Mouse (Mus musculus) kidney, embryonic 14.5 days (tissue): ENCODE data around the gene Klhl26. TPM values are rescaled to one million over a fixed set of nuclear protein-coding genes. Genes with fewer than 3 reads are reported as not detected.
A peak's percentile ranks its signal among the peaks of the same experiment; 100 is the strongest.

Experiments
- ATAC-seq: fragments of 200-750 bp; cut with Nextera tagmentation; 2 replicates; pipeline ENCODE4 v1.8.0; 2017; ENCODE audit warnings: moderate number of reproducible peaks, mild to moderate bottlenecking, moderate TSS enrichment, moderate library complexity; ENCODE audit not compliant: low FRiP score, low TSS enrichment
- H3K27ac ChIP-seq: fragments of 300-500 bp; sonication (generic); 2 replicates; pipeline ENCODE4 v1.5.1; 2014; ENCODE audit warnings: low read depth, mild to moderate bottlenecking, low read length, moderate library complexity, mixed read lengths
- H3K27me3 ChIP-seq: fragments of 300-500 bp; sonication (generic); 2 replicates; pipeline ENCODE4 v1.6.1; 2014; ENCODE audit warnings: mild to moderate bottlenecking, low read length; ENCODE audit not compliant: control insufficient read depth, insufficient read depth
- H3K36me3 ChIP-seq: fragments of 300-500 bp; sonication (generic); 2 replicates; pipeline ENCODE4 v1.6.1; 2014; ENCODE audit warnings: low read length, mixed read lengths; ENCODE audit not compliant: control insufficient read depth, insufficient read depth
- H3K4me1 ChIP-seq: fragments of 300-500 bp; sonication (generic); 2 replicates; pipeline ENCODE4 v1.6.1; 2014; ENCODE audit warnings: low read length, mixed read lengths; ENCODE audit not compliant: control insufficient read depth, insufficient read depth
- H3K4me2 ChIP-seq: fragments of 300-500 bp; sonication (generic); replicated peaks from 2 replicates; pipeline ENCODE4 v1.6.1; 2014; ENCODE audit warnings: low read depth, mild to moderate bottlenecking, low read length
- H3K4me3 ChIP-seq: fragments of 300-500 bp; sonication (generic); 2 replicates; pipeline ENCODE4 v1.5.1; 2014; ENCODE audit warnings: mild to moderate bottlenecking, low read length
- H3K9ac ChIP-seq: fragments of 300-500 bp; sonication (generic); 2 replicates; pipeline ENCODE4 v1.6.1; 2014; ENCODE audit warnings: low read depth, mild to moderate bottlenecking, low read length, moderate library complexity
- H3K9me3 ChIP-seq: fragments of 300-500 bp; sonication (generic); 2 replicates; pipeline ENCODE4 v1.6.1; 2016; ENCODE audit warnings: low read length; ENCODE audit not compliant: control insufficient read depth
- WGBS: fragments of 180-500 bp; shearing (Covaris S2); extraction: QIAGEN DNeasy Blood & Tissue Kit; methylation state at CpG from one replicate; pipeline ENCODE4 v1.1.7; 2014; 5-methylcytosine and 5-hydroxymethylcytosine counted together
- polyA plus RNA-seq: library from polyadenylated mRNA; unstranded; fragments of >200 nt; fragmentation: Nextera tagmentation; extraction: Ambion mirVana; gene quantifications from 2 replicates; pipeline ENCODE4 v1.2.1, GENCODE M21; 2014

The Klhl26 gene
- polyA plus RNA-seq, 1 experiment from 2014 or later = 19.2 TPM

GRCm38 (mm10) chr8:70503062-70503750, 26.4 kb upstream of the Klhl26 start:
- Histone ChIP-seq H3K9me3 (no peaks in the 10 kb centered on the region), H3K9ac (no peak overlapping the region), H3K4me2 (0 out of 2 replicates have a peak overlapping the region, but pooled peaks have one; percentile 1), H3K27me3 (peaks cover 57% of the 10 kb centered on the region), H3K36me3 (peaks cover 16% of the 10 kb centered on the region), H3K27ac (no peak overlapping the region), H3K4me1 (peaks cover 29% of the 10 kb centered on the region), H3K4me3 (no peak overlapping the region)
- ATAC-seq = 0 out of 2 replicates have a peak, but pooled peaks have one; percentile 7
- 13% methylated on average over 46 of the region's 46 CpGs for WGBS

GRCm38 (mm10) chr8:70502540-70502939, 25.8 kb upstream of the Klhl26 start:
- Histone ChIP-seq H3K36me3 (peaks cover 9% of the 10 kb centered on the region), H3K9ac (no peak overlapping the region), H3K27ac (no peak overlapping the region), H3K4me2 (no peak overlapping the region; the same call in 1 of the 2 replicates), H3K4me3 (no peak overlapping the region), H3K9me3 (no peaks in the 10 kb centered on the region), H3K27me3 (peaks cover 63% of the 10 kb centered on the region), H3K4me1 (peaks cover 29% of the 10 kb centered on the region)
- ATAC-seq = no peak
- whole genome bisulfite sequencing = 36% methylated on average over 12 of the region's 12 CpGs

- Histone ChIP-seq H3K36me3 (peaks cover 3% of the 10 kb centered on the region; the same call in 1 of the 2 replicates), H3K27me3 (peaks cover 69% of the 10 kb centered on the region), H3K9me3 (no peaks in the 10 kb centered on the region), H3K27ac (no peak overlapping the region), H3K4me2 (no peak overlapping the region; the same call in 1 of the 2 replicates), H3K4me1 (peaks cover 29% of the 10 kb centered on the region), H3K9ac (no peak overlapping the region), H3K4me3 (no peak overlapping the region)
- ATAC-seq = no peak
- WGBS = 14% methylated on average over 23 of the region's 23 CpGs
Measured at GRCm38 (mm10) chr8:70501820-70502529, 25.2 kb upstream of the Klhl26 start.

- H3K9ac ChIP-seq = no peak overlapping the region
Measured at GRCm38 (mm10) chr8:70500386-70501301, 23.9 kb upstream of the Klhl26 start.

GRCm38 (mm10) chr8:70495771-70496062, 18.9 kb upstream of the Klhl26 start:
- WGBS = 6% methylated on average over 12 of the region's 12 CpGs
- ATAC-seq = no peak
- Histone ChIP-seq H3K4me3 (peak overlapping the region; percentile 16; the same call in 1 of the 2 replicates), H3K4me2 (peak overlapping the region; percentile 22), H3K27ac (no peak overlapping the region), H3K9me3 (no peaks in the 10 kb centered on the region), H3K36me3 (no peaks in the 10 kb centered on the region), H3K27me3 (peaks cover 98% of the 10 kb centered on the region), H3K4me1 (peaks cover 12% of the 10 kb centered on the region; the same call in 1 of the 2 replicates), H3K9ac (no peak overlapping the region; the same call in 1 of the 2 replicates)

More at GRCm38 (mm10) chr8:70500386-70501301, 23.9 kb upstream of the Klhl26 start:
- Histone ChIP-seq H3K4me1 (peaks cover 26% of the 10 kb centered on the region), H3K27ac (no peak overlapping the region), H3K9me3 (no peaks in the 10 kb centered on the region), H3K27me3 (peaks cover 81% of the 10 kb centered on the region), H3K4me3 (peak overlapping the region; percentile 20), H3K36me3 (peaks cover 3% of the 10 kb centered on the region; the same call in 1 of the 2 replicates), H3K4me2 (peak overlapping the region; percentile 27)
- ATAC-seq = no peak
- WGBS = 11% methylated on average over 37 of the region's 39 CpGs

- H3K4me1 ChIP-seq = peaks cover 11% of the 10 kb centered on the region; the same call in 1 of the 2 replicates
- 2% methylated on average over 21 of the region's 21 CpGs for WGBS
- H3K9me3 ChIP-seq = no peaks in the 10 kb centered on the region
- H3K4me3 ChIP-seq = peak overlapping the region; percentile 40
- no peak overlapping the region for H3K27ac ChIP-seq
- no peak overlapping the region for H3K9ac ChIP-seq
- no peak for ATAC-seq
- H3K36me3 ChIP-seq = no peaks in the 10 kb centered on the region
- peaks cover 97% of the 10 kb centered on the region for H3K27me3 ChIP-seq
- H3K4me2 ChIP-seq = peak overlapping the region; percentile 22
Measured at GRCm38 (mm10) chr8:70495001-70495770, 18.4 kb upstream of the Klhl26 start.

GRCm38 (mm10) chr8:70494416-70494945, 17.7 kb upstream of the Klhl26 start:
- Histone ChIP-seq H3K4me3 (peak overlapping the region; percentile 40), H3K27me3 (peaks cover 97% of the 10 kb centered on the region), H3K4me2 (0 out of 2 replicates have a peak overlapping the region, but pooled peaks have one; percentile 21), H3K9ac (peak overlapping the region; percentile 34; the same call in 1 of the 2 replicates), H3K27ac (no peak overlapping the region), H3K4me1 (peaks cover 13% of the 10 kb centered on the region), H3K36me3 (no peaks in the 10 kb centered on the region), H3K9me3 (no peaks in the 10 kb centered on the region)
- ATAC-seq = no peak
- WGBS = 2% methylated on average over 28 of the region's 28 CpGs
